Comparison of ENCODE assay signal across 22 mouse cellular contexts in genomic region chr2:34927320-34927719, GRCm38 (mm10). TPM values are rescaled to one million over a fixed set of nuclear protein-coding genes. Genes with fewer than 3 reads are reported as not detected.
"Had no signal": no experiment of that assay in that cellular context is flagged by ENCODE, and none has a peak within 500 bp of the region (broad histone marks: within the 10 kb centered on the region; RNA-seq: fewer than 3 reads in every experiment).

No protein-coding gene starts in this region.

- DNase-seq: kidney, adult 2 months; kidney, postnatal 10 days; layer of hippocampus, adult 9-11 months; liver, embryonic 13.5 days; lung, adult 2 months; lung, postnatal 14 days; lung, postnatal 4 days; midbrain, embryonic 14.5 days; right cerebral cortex, adult 18-20 months; right cerebral cortex, postnatal 14 days; right cerebral cortex, postnatal 4 days; thymus, adult 18-20 months; thymus, postnatal 14 days had no signal

- H3K27me3 ChIP-seq: kidney, embryonic 15.5 days had no signal

- H3K27ac ChIP-seq: kidney, embryonic 15.5 days; layer of hippocampus, adult 2 months; liver, embryonic 13.5 days had no signal

- H3K36me3 ChIP-seq: kidney, embryonic 15.5 days; liver, embryonic 13.5 days had no signal

- H3K4me2 ChIP-seq: kidney, embryonic 15.5 days; liver, embryonic 13.5 days; midbrain, embryonic 11.5 days had no signal

- H3K9ac ChIP-seq: kidney, embryonic 15.5 days; liver, embryonic 13.5 days had no signal

- H3K9me3 ChIP-seq: kidney, embryonic 15.5 days; liver, embryonic 13.5 days had no signal

- H3K4me1 ChIP-seq: kidney, embryonic 15.5 days; liver, embryonic 13.5 days had no signal

- H3K4me3 ChIP-seq: kidney, embryonic 15.5 days; layer of hippocampus, adult 2 months; liver, embryonic 13.5 days had no signal

RNA-seq across cellular contexts. Expression of gene Traf1, which starts 34.3 kb away (rescaled TPM):
- polyA plus RNA-seq: neural tube, embryonic 11.5 days had no signal

RNA-seq across cellular contexts. Expression of gene Cutal, which starts 53.1 kb away (rescaled TPM):
- total RNA-seq: megakaryocyte progenitor cell, adult 5-6 weeks; megakaryocyte-erythroid progenitor cell, adult 5-6 weeks; midbrain, postnatal 0 days had no signal
- polyA plus RNA-seq: limb, embryonic 11.5 days; neural tube, embryonic 11.5 days; neural tube, embryonic 14.5 days had no signal
